Mouse (Mus musculus): ENCODE measurements at regions not wholly inside any gene's neighbourhood (a gene's known extent, or its start where the extent isn't known, plus 50 kb on each side); places are given as distances from the start of the nearest gene placed in this dataset.

DNA sequence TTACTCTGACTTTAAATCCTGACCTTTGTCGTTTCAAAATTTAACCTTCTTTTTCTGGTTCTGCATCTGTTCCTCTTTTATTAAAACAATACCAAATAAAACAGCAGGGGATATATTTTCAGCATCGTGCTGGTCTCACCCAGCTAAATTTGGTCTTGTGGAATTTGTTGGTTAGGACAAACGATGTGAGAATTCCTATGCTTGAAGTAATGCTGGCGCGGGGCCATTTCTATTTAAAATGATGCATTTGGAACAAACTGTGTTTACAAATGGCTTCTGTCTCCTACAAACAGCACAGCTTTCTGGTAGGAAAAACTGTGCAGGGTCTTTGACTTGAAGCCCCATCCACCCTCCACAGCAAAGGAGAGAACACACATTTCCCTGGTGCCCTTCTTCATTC, 96.3 kb upstream of the Tsc22d1 start:
- no peaks in the 10 kb centered on the region for H3K9me3 ChIP-seq (replicated peaks; ENCODE audit: control insufficient read depth, low read length)
- H3K27me3 ChIP-seq (ENCODE audit: control insufficient read depth, insufficient read depth, low read length): no peaks in the 10 kb centered on the region
- 77% methylated on average over 5 of the region's 5 CpGs for WGBS (ENCODE audit: insufficient replicate concordance)
- no peaks in the 10 kb centered on the region for H3K36me3 ChIP-seq (ENCODE audit: control insufficient read depth, insufficient read depth, low read length)
- H3K27ac ChIP-seq (ENCODE audit: low read depth, low read length): no peak overlapping the region
- H3K4me3 ChIP-seq (ENCODE audit: low read depth, low read length): no peak overlapping the region
- no peaks in the 10 kb centered on the region for H3K4me1 ChIP-seq (ENCODE audit: control insufficient read depth, insufficient read depth, low read length)
- no peak overlapping the region for H3K4me2 ChIP-seq
- H3K9ac ChIP-seq (ENCODE audit: low read depth, low read length): no peak overlapping the region
- ATAC-seq (replicated peaks; ENCODE audit: insufficient number of reproducible peaks, low FRiP score, low TSS enrichment): no peak

DNA sequence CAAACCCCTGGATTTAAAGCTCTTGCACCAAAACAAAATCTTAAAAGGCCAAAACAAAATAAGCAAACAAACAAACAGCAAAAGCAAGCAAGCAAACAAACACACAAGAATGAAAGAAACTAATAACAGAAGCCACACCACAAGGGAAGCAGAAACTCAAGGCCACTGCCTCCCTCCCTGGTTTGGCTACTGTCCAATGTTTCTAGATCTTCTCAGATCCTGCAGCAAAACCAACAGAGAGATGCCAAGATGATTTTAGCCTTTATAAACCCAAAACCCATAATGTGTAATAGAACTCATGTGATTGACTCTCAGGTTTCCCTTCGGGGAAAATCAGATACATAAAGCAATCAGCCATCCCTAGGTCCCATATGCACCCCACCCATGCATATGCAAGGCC, 90.5 kb upstream of the Tsc22d1 start:
- no peak overlapping the region for H3K4me2 ChIP-seq
- H3K36me3 ChIP-seq (ENCODE audit: control insufficient read depth, insufficient read depth, low read length): no peaks in the 10 kb centered on the region
- no peak for ATAC-seq (replicated peaks; ENCODE audit: insufficient number of reproducible peaks, low FRiP score, low TSS enrichment)
- no peaks in the 10 kb centered on the region for H3K9me3 ChIP-seq (replicated peaks; ENCODE audit: control insufficient read depth, low read length)
- WGBS (ENCODE audit: insufficient replicate concordance): 68% methylated on average over 1 of the region's 1 CpGs
- H3K9ac ChIP-seq (ENCODE audit: low read depth, low read length): no peak overlapping the region
- no peaks in the 10 kb centered on the region for H3K4me1 ChIP-seq (ENCODE audit: control insufficient read depth, insufficient read depth, low read length)
- no peak overlapping the region for H3K27ac ChIP-seq (ENCODE audit: low read depth, low read length)
- no peak overlapping the region for H3K4me3 ChIP-seq (ENCODE audit: low read depth, low read length)
- H3K27me3 ChIP-seq (ENCODE audit: control insufficient read depth, insufficient read depth, low read length): no peaks in the 10 kb centered on the region

DNA sequence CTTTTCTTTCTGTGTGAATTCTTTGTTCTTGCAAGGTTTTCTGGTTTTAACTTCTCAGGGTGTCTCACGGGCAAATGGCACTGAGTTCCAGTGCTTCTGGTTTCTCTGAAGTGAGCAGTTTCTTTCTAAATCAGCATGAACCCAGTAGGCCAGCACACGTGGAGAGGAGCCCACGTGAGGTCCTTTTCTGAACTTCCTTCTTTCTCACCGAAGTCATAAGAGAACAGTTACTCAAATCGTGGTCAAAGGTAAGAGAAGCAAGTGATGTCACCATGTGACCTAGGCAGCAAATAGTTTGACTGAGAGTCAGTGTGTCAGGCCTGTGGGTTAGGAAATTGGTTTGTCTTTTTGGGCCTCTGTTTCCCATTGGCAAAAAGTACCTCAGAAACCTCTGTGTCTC, 84.8 kb upstream of the Tsc22d1 start:
- no peaks in the 10 kb centered on the region for H3K27me3 ChIP-seq (ENCODE audit: control insufficient read depth, insufficient read depth, low read length)
- H3K9me3 ChIP-seq (replicated peaks; ENCODE audit: control insufficient read depth, low read length): no peaks in the 10 kb centered on the region
- H3K27ac ChIP-seq (ENCODE audit: low read depth, low read length): no peak overlapping the region
- 75% methylated on average over 5 of the region's 5 CpGs for WGBS (ENCODE audit: insufficient replicate concordance)
- no peaks in the 10 kb centered on the region for H3K36me3 ChIP-seq (ENCODE audit: control insufficient read depth, insufficient read depth, low read length)
- ATAC-seq (replicated peaks; ENCODE audit: insufficient number of reproducible peaks, low FRiP score, low TSS enrichment): no peak
- no peak overlapping the region for H3K4me3 ChIP-seq (ENCODE audit: low read depth, low read length)
- no peak overlapping the region for H3K9ac ChIP-seq (ENCODE audit: low read depth, low read length)
- no peak overlapping the region for H3K4me2 ChIP-seq
- H3K4me1 ChIP-seq (ENCODE audit: control insufficient read depth, insufficient read depth, low read length): no peaks in the 10 kb centered on the region

DNA sequence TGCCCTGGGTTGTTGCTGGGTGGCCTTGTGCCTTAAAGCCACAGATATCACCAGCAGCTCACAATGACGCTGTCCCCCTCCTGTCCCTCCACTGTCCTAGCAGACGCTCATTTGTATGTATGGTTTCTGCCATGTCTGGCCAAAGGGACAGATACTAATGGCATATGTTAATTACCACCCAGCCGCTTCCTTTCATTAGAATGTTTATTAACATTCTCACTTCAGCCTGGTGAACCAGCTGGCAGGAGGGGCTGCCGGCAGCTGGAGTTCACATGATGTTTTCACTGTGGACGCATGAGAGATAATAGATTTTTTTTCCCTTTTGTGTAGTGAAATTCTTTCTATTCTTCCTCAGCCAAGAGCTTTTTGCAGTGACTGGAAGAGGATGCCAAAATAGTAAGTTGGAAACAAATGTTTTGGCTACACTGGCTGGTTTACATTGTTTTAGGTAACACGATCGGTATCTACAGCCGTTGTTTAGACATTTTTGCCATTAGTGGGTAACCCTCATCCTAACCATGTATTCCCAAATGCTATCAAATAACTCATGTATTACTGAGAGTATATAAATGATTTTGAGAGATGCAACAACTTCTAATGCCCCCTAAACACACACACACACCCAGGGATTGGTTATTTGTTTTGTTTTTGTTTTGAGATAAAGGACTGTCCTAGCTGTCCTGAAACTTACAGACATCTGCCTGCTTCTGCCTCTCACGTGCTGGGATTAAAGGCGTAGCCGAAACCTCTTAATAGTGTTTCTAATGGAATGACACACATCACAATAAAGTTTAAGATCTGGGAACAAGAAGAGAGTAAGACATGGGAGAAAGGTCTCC, 83.0 kb upstream of the Tsc22d1 start:
- WGBS (ENCODE audit: insufficient replicate concordance): 59% methylated on average over 11 of the region's 11 CpGs
- Histone ChIP-seq H3K4me2 (no peak overlapping the region), H3K27ac (ENCODE audit: low read depth, low read length) (no peak overlapping the region), H3K27me3 (ENCODE audit: control insufficient read depth, insufficient read depth, low read length) (no peaks in the 10 kb centered on the region), H3K36me3 (ENCODE audit: control insufficient read depth, insufficient read depth, low read length) (no peaks in the 10 kb centered on the region), H3K9me3 (replicated peaks; ENCODE audit: control insufficient read depth, low read length) (no peaks in the 10 kb centered on the region), H3K4me1 (ENCODE audit: control insufficient read depth, insufficient read depth, low read length) (no peaks in the 10 kb centered on the region), H3K4me3 (ENCODE audit: low read depth, low read length) (no peak overlapping the region), H3K9ac (ENCODE audit: low read depth, low read length) (no peak overlapping the region)
- ATAC-seq (replicated peaks; ENCODE audit: insufficient number of reproducible peaks, low FRiP score, low TSS enrichment): no peak

DNA sequence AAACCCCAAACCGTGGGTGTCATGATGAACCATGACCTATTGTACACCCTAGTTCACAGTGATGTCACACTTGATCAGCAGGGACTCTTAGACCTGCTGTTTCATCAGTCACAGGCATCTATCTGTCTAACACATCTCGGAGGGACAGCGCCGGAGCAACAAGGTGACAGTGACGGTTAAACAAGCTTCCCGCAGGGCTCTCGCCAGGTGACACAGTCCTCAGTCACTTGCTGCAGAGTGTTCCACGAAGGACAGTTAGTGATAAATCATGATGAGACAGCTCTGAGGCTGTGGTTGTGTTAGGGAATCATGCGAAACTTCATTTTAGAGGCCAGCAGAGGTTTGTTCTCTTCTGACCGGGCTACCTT, 82.4 kb upstream of the Tsc22d1 start:
- Histone ChIP-seq H3K9me3 (replicated peaks; ENCODE audit: control insufficient read depth, low read length) (no peaks in the 10 kb centered on the region), H3K4me3 (ENCODE audit: low read depth, low read length) (no peak overlapping the region), H3K27ac (ENCODE audit: low read depth, low read length) (no peak overlapping the region), H3K9ac (ENCODE audit: low read depth, low read length) (no peak overlapping the region), H3K36me3 (ENCODE audit: control insufficient read depth, insufficient read depth, low read length) (no peaks in the 10 kb centered on the region), H3K4me1 (ENCODE audit: control insufficient read depth, insufficient read depth, low read length) (no peaks in the 10 kb centered on the region), H3K4me2 (no peak overlapping the region), H3K27me3 (ENCODE audit: control insufficient read depth, insufficient read depth, low read length) (no peaks in the 10 kb centered on the region)
- no peak for ATAC-seq (replicated peaks; ENCODE audit: insufficient number of reproducible peaks, low FRiP score, low TSS enrichment)
- 64% methylated on average over 10 of the region's 10 CpGs for WGBS (ENCODE audit: insufficient replicate concordance)

DNA sequence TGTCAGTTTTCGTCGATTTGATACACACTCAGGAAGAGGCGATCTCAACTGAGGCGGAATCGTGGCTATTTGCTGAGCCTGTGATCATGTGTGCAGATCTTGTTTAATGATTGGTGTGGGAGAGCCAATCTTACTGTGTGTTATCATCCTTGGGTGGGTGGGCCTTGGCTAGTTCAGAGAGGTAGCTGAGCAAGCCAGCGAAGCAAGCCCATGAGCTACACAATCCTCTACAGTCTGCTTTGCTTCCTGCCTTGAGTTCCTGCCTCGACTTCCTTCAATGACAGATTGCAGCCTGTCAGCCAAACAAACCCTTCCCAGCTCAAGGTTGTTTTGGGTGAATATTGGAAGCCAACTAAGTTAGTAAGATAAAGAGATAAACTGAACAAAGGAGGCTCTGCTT, 74.0 kb upstream of the Tsc22d1 start:
- no peaks in the 10 kb centered on the region for H3K9me3 ChIP-seq (replicated peaks; ENCODE audit: control insufficient read depth, low read length)
- ATAC-seq (replicated peaks; ENCODE audit: insufficient number of reproducible peaks, low FRiP score, low TSS enrichment): no peak
- H3K4me1 ChIP-seq (ENCODE audit: control insufficient read depth, insufficient read depth, low read length): no peaks in the 10 kb centered on the region
- H3K4me3 ChIP-seq (ENCODE audit: low read depth, low read length): no peak overlapping the region
- WGBS (ENCODE audit: insufficient replicate concordance): 85% methylated on average over 7 of the region's 7 CpGs
- H3K4me2 ChIP-seq: no peak overlapping the region
- no peaks in the 10 kb centered on the region for H3K27me3 ChIP-seq (ENCODE audit: control insufficient read depth, insufficient read depth, low read length)
- H3K36me3 ChIP-seq (ENCODE audit: control insufficient read depth, insufficient read depth, low read length): no peaks in the 10 kb centered on the region
- H3K9ac ChIP-seq (ENCODE audit: low read depth, low read length): no peak overlapping the region
- H3K27ac ChIP-seq (ENCODE audit: low read depth, low read length): no peak overlapping the region

DNA sequence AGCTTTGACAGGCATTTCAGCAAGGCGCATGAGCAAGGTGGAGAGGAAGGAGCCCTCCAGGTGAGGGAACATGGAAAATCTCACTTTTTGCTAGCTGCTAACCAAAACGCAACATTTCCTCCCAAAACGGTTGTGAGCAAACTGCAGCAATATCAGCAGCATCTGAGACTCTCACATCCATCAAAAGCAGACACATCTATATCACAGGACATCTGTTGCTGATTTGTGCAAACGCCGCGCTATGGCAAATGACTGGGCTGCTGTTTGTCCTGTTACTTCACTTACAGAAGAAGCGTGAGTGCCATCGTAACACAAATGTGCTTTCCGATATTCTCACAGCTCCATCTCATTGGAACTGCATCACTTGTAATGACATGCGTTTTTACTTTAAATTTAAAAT, 73.5 kb upstream of the Tsc22d1 start:
- Histone ChIP-seq H3K4me1 (ENCODE audit: control insufficient read depth, insufficient read depth, low read length) (no peaks in the 10 kb centered on the region), H3K4me3 (ENCODE audit: low read depth, low read length) (no peak overlapping the region), H3K36me3 (ENCODE audit: control insufficient read depth, insufficient read depth, low read length) (no peaks in the 10 kb centered on the region), H3K9ac (ENCODE audit: low read depth, low read length) (no peak overlapping the region), H3K9me3 (replicated peaks; ENCODE audit: control insufficient read depth, low read length) (no peaks in the 10 kb centered on the region), H3K4me2 (no peak overlapping the region), H3K27ac (ENCODE audit: low read depth, low read length) (no peak overlapping the region), H3K27me3 (ENCODE audit: control insufficient read depth, insufficient read depth, low read length) (no peaks in the 10 kb centered on the region)
- no peak for ATAC-seq (replicated peaks; ENCODE audit: insufficient number of reproducible peaks, low FRiP score, low TSS enrichment)
- 80% methylated on average over 10 of the region's 10 CpGs for WGBS (ENCODE audit: insufficient replicate concordance)

DNA sequence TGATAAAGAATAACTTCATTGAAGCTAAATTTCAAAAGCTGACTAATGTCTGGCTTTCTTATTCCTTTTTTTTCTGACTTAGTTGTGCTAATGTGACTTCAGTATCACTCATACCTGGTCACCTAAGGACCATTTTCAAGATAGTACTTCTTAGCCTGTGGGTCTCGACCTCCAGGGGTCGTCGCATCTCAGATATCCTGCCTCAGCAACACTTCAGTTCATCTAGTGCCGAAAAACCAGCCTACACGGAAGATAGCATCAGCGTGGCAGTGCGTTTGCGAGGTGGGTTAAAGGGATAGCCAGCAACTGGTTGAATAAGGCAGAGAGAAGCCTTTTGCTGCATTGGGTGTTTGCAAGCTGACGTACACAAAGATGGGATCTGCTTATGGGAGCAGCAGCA, 62.9 kb upstream of the Tsc22d1 start:
- Histone ChIP-seq H3K9ac (ENCODE audit: low read depth, low read length) (no peak overlapping the region), H3K4me1 (ENCODE audit: control insufficient read depth, insufficient read depth, low read length) (no peaks in the 10 kb centered on the region), H3K4me3 (ENCODE audit: low read depth, low read length) (no peak overlapping the region), H3K4me2 (no peak overlapping the region), H3K36me3 (ENCODE audit: control insufficient read depth, insufficient read depth, low read length) (no peaks in the 10 kb centered on the region), H3K27me3 (ENCODE audit: control insufficient read depth, insufficient read depth, low read length) (no peaks in the 10 kb centered on the region), H3K9me3 (replicated peaks; ENCODE audit: control insufficient read depth, low read length) (no peaks in the 10 kb centered on the region), H3K27ac (ENCODE audit: low read depth, low read length) (no peak overlapping the region)
- no peak for ATAC-seq (replicated peaks; ENCODE audit: insufficient number of reproducible peaks, low FRiP score, low TSS enrichment)
- whole genome bisulfite sequencing (ENCODE audit: insufficient replicate concordance): 47% methylated on average over 9 of the region's 9 CpGs

DNA sequence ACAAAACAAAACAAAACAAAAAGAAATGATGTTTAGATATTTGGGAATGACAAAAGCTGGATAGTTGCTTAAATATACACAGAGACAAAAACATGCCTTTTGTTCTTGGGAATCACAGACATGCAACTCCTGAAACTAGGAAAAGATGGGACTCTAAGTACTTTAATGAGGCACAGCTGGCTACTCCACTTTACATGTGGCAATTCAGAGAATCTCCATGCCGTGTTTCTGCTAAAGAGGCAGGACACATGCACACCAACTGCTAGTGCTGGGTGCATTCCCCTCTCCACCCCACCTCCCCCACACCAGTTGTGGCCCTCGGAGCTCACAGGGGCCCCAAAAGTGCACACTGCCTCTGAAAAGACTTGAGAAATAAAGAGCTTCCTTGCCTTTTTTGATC, 58.6 kb upstream of the Tsc22d1 start:
- H3K36me3 ChIP-seq (ENCODE audit: control insufficient read depth, insufficient read depth, low read length): no peaks in the 10 kb centered on the region
- ATAC-seq (replicated peaks; ENCODE audit: insufficient number of reproducible peaks, low FRiP score, low TSS enrichment): no peak
- no peak overlapping the region for H3K27ac ChIP-seq (ENCODE audit: low read depth, low read length)
- no peaks in the 10 kb centered on the region for H3K4me1 ChIP-seq (ENCODE audit: control insufficient read depth, insufficient read depth, low read length)
- WGBS (ENCODE audit: insufficient replicate concordance): 65% methylated on average over 2 of the region's 2 CpGs
- H3K9ac ChIP-seq (ENCODE audit: low read depth, low read length): no peak overlapping the region
- no peak overlapping the region for H3K4me2 ChIP-seq
- H3K4me3 ChIP-seq (ENCODE audit: low read depth, low read length): no peak overlapping the region
- H3K9me3 ChIP-seq (replicated peaks; ENCODE audit: control insufficient read depth, low read length): no peaks in the 10 kb centered on the region
- H3K27me3 ChIP-seq (ENCODE audit: control insufficient read depth, insufficient read depth, low read length): no peaks in the 10 kb centered on the region

Measured in heart, embryonic 11.5 days (tissue).